30 mouse cellular contexts compared by ENCODE assay signal in genomic region chr6:89256022-89256421, GRCm38 (mm10).
DNase-seq lines count a peak whose midpoint lies in the region; ATAC-seq and TF ChIP-seq lines count a peak whose summit lies in the region.
"Had no signal": no experiment of that assay in that cellular context is flagged by ENCODE, and none has a peak within 500 bp of the region (broad histone marks: within the 10 kb centered on the region; RNA-seq: fewer than 3 reads in every experiment).

No protein-coding gene starts in this region.

- 55% methylated on average over 4 of the region's 4 CpGs for WGBS in hindbrain, embryonic 14.5 days
- 56% methylated on average over 4 of the region's 4 CpGs for WGBS in hindbrain, embryonic 11.5 days
- WGBS in midbrain, embryonic 13.5 days: 50% methylated on average over 4 of the region's 4 CpGs
- 23% methylated on average over 4 of the region's 4 CpGs for WGBS in lung, adult 2 months

- peaks cover 13% of the 10 kb centered on the region for H3K4me1 ChIP-seq in hindbrain, embryonic 14.5 days (replicated peaks; ENCODE audit: control insufficient read depth, insufficient read depth, low read length)
- H3K4me1 ChIP-seq in hindbrain, embryonic 11.5 days (replicated peaks; ENCODE audit: control insufficient read depth, insufficient read depth, low read length): no peaks in the 10 kb centered on the region
- peaks cover 75% of the 10 kb centered on the region for H3K4me1 ChIP-seq in bone marrow macrophage, adult 2 months (ENCODE audit: control insufficient read depth, insufficient read depth, low read length)
- peaks cover 32% of the 10 kb centered on the region for H3K4me1 ChIP-seq in midbrain, embryonic 13.5 days (replicated peaks)
- H3K4me1 ChIP-seq in lung, adult 2 months (ENCODE audit: control insufficient read depth, insufficient read depth, low read length): peaks cover 9% of the 10 kb centered on the region; the same call in 1 of the 2 replicates
- H3K4me1 ChIP-seq: embryonic facial prominence, embryonic 13.5 days; heart, embryonic 15.5 days; kidney, embryonic 15.5 days; limb, embryonic 12.5 days; liver, embryonic 15.5 days; lung, embryonic 15.5 days; stomach, embryonic 15.5 days had no signal

- no peaks in the 10 kb centered on the region for H3K27me3 ChIP-seq in hindbrain, embryonic 14.5 days (ENCODE audit: control insufficient read depth, insufficient read depth, low read length)
- H3K27me3 ChIP-seq in hindbrain, embryonic 11.5 days (ENCODE audit: control insufficient read depth, insufficient read depth, low read length): no peaks in the 10 kb centered on the region
- no peaks in the 10 kb centered on the region for H3K27me3 ChIP-seq in midbrain, embryonic 13.5 days
- H3K27me3 ChIP-seq: embryonic facial prominence, embryonic 13.5 days; kidney, embryonic 15.5 days; limb, embryonic 12.5 days; liver, embryonic 15.5 days; lung, embryonic 15.5 days; stomach, embryonic 15.5 days had no signal

- no peaks in the 10 kb centered on the region for H3K36me3 ChIP-seq in hindbrain, embryonic 14.5 days (replicated peaks; ENCODE audit: control insufficient read depth, insufficient read depth)
- no peaks in the 10 kb centered on the region for H3K36me3 ChIP-seq in hindbrain, embryonic 11.5 days (ENCODE audit: control insufficient read depth, insufficient read depth, low read length)
- no peaks in the 10 kb centered on the region for H3K36me3 ChIP-seq in midbrain, embryonic 13.5 days
- H3K36me3 ChIP-seq: embryonic facial prominence, embryonic 13.5 days; forebrain, embryonic 10.5 days; heart, embryonic 15.5 days; kidney, embryonic 15.5 days; limb, embryonic 12.5 days; liver, embryonic 15.5 days; lung, embryonic 15.5 days; neural tube, embryonic 13.5 days; stomach, embryonic 15.5 days had no signal

- no peak overlapping the region for H3K4me2 ChIP-seq in hindbrain, embryonic 14.5 days (replicated peaks)
- no peak overlapping the region for H3K4me2 ChIP-seq in hindbrain, embryonic 11.5 days (replicated peaks; ENCODE audit: low read depth, low read length)
- no peak overlapping the region for H3K4me2 ChIP-seq in midbrain, embryonic 13.5 days (replicated peaks)
- H3K4me2 ChIP-seq: embryonic facial prominence, embryonic 13.5 days; heart, embryonic 15.5 days; kidney, embryonic 15.5 days; limb, embryonic 12.5 days; liver, embryonic 15.5 days; lung, embryonic 15.5 days; neural tube, embryonic 13.5 days; stomach, embryonic 15.5 days had no signal

- H3K9me3 ChIP-seq in hindbrain, embryonic 14.5 days (ENCODE audit: control insufficient read depth, low read length): no peaks in the 10 kb centered on the region
- H3K9me3 ChIP-seq in hindbrain, embryonic 11.5 days (ENCODE audit: control insufficient read depth, low read length): no peaks in the 10 kb centered on the region
- no peaks in the 10 kb centered on the region for H3K9me3 ChIP-seq in midbrain, embryonic 13.5 days
- H3K9me3 ChIP-seq: embryonic facial prominence, embryonic 13.5 days; forebrain, embryonic 10.5 days; heart, embryonic 15.5 days; kidney, embryonic 15.5 days; limb, embryonic 12.5 days; liver, embryonic 15.5 days; lung, embryonic 15.5 days; neural tube, embryonic 13.5 days; stomach, embryonic 15.5 days had no signal

- no peak overlapping the region for H3K27ac ChIP-seq in hindbrain, embryonic 14.5 days
- H3K27ac ChIP-seq in hindbrain, embryonic 11.5 days (ENCODE audit: low read depth, low read length): no peak overlapping the region
- H3K27ac ChIP-seq in bone marrow macrophage, adult 2 months (ENCODE audit: insufficient read depth, low read depth, low read length): peak overlapping the region; percentile 99
- peak overlapping the region; percentile 45 for H3K27ac ChIP-seq in midbrain, embryonic 13.5 days
- H3K27ac ChIP-seq: embryonic facial prominence, embryonic 13.5 days; forebrain, embryonic 10.5 days; heart, embryonic 15.5 days; kidney, embryonic 15.5 days; limb, embryonic 12.5 days; liver, embryonic 15.5 days; lung, embryonic 15.5 days; neural tube, embryonic 13.5 days; stomach, embryonic 15.5 days had no signal

- 0 out of 2 replicates have a peak, but pooled peaks have one; percentile 40 for ATAC-seq in hindbrain, embryonic 14.5 days (ENCODE audit: low FRiP score)
- no peak for ATAC-seq in hindbrain, embryonic 11.5 days (ENCODE audit: low FRiP score)
- ATAC-seq in midbrain, embryonic 13.5 days: peak; percentile 64
- ATAC-seq: activated CD4-positive, CD25-positive, alpha-beta regulatory T cell, adult 4 months; forebrain, postnatal 0 days; hindbrain, embryonic 16.5 days had no signal

- no peak overlapping the region for H3K9ac ChIP-seq in hindbrain, embryonic 14.5 days
- no peak overlapping the region for H3K9ac ChIP-seq in hindbrain, embryonic 11.5 days (ENCODE audit: low read depth, low read length)
- H3K9ac ChIP-seq in midbrain, embryonic 13.5 days (replicated peaks): no peak overlapping the region
- H3K9ac ChIP-seq: embryonic facial prominence, embryonic 13.5 days; forebrain, postnatal 0 days; heart, embryonic 15.5 days; kidney, embryonic 15.5 days; limb, embryonic 12.5 days; liver, embryonic 15.5 days; lung, embryonic 15.5 days; neural tube, embryonic 13.5 days; stomach, embryonic 15.5 days had no signal

- H3K4me3 ChIP-seq in hindbrain, embryonic 14.5 days (replicated peaks; ENCODE audit: low read length): no peak overlapping the region
- no peak overlapping the region for H3K4me3 ChIP-seq in hindbrain, embryonic 11.5 days (ENCODE audit: low read depth, low read length)
- no peak overlapping the region for H3K4me3 ChIP-seq in bone marrow macrophage, adult 2 months (ENCODE audit: insufficient read depth, low read length)
- H3K4me3 ChIP-seq in midbrain, embryonic 13.5 days (replicated peaks): no peak overlapping the region
- H3K4me3 ChIP-seq in lung, adult 2 months (replicated peaks; ENCODE audit: extremely low read depth, low read depth, low read length): no peak overlapping the region
- H3K4me3 ChIP-seq: embryonic facial prominence, embryonic 13.5 days; forebrain, embryonic 10.5 days; heart, embryonic 15.5 days; kidney, embryonic 15.5 days; limb, embryonic 12.5 days; liver, embryonic 15.5 days; lung, embryonic 15.5 days; myocyte; neural tube, embryonic 13.5 days; stomach, embryonic 15.5 days had no signal

- no peak for DNase-seq in hindbrain, embryonic 14.5 days (ENCODE audit: low spot score)
- DNase-seq in hindbrain, embryonic 11.5 days (ENCODE audit: low spot score): no peak
- DNase-seq in retina, embryonic 14.5 days (ENCODE audit: low spot score): peak; percentile 13
- no peak for DNase-seq in lung, adult 2 months
- DNase-seq in testis, postnatal 10 days (ENCODE audit: low spot score): no peak
- DNase-seq: adrenal gland, adult 2 months; adrenal gland, postnatal 36 days; B cell, adult 2 months; cerebellum, adult 11 months; cerebellum, adult 9-11 months; forebrain, postnatal 0 days; heart, postnatal 36 days; kidney, adult 18-20 months; kidney, postnatal 25 days; right cerebral cortex, postnatal 25 days; thymus, postnatal 14 days had no signal

- no peak for TF ChIP-seq POLR2A in bone marrow macrophage, adult 2 months (IDR thresholded peaks at IDR 0.05; ENCODE audit: borderline replicate concordance, low read depth, low read length)
- TF ChIP-seq POLR2A in lung, adult 2 months (IDR thresholded peaks at IDR 0.05; ENCODE audit: borderline replicate concordance, extremely low read depth, low read depth, low read length): no peak

- no peak for TF ChIP-seq CTCF in bone marrow macrophage, adult 2 months (IDR thresholded peaks at IDR 0.05; ENCODE audit: low read depth, low read length)
- no peak for TF ChIP-seq CTCF in lung, adult 2 months (IDR thresholded peaks at IDR 0.05; ENCODE audit: insufficient read depth, low read length)

Comparison
In these comparisons a context has a peak if more than half of its experiments do, and no peak if none do; other contexts are left out.
1. H3K27ac ChIP-seq: peak in bone marrow macrophage, adult 2 months (single experiment) and midbrain, embryonic 13.5 days (single experiment); none in hindbrain, embryonic 14.5 days (single experiment) and hindbrain, embryonic 11.5 days (single experiment).